Mouse (Mus musculus) ES-Bruce4 (cell line): Measurements from ENCODE around the gene Gpc6. TPM values are rescaled to one million over a fixed set of nuclear protein-coding genes. Genes with fewer than 3 reads are reported as not detected.

Experiments
- H3K27ac ChIP-seq: 2 replicates; pipeline ENCODE4 v1.5.1; 2012; ENCODE audit warnings: low read length, inconsistent platforms; ENCODE audit not compliant: insufficient read depth
- H3K27me3 ChIP-seq: 2 replicates; pipeline ENCODE4 v1.6.1; 2012; ENCODE audit warnings: mild to moderate bottlenecking, low read length, inconsistent platforms; ENCODE audit not compliant: control insufficient read depth, poor library complexity, insufficient read depth, severe bottlenecking
- H3K36me3 ChIP-seq: 2 replicates; pipeline ENCODE4 v1.6.1; 2012; ENCODE audit warnings: inconsistent platforms, mild to moderate bottlenecking, low read length, moderate library complexity; ENCODE audit not compliant: control insufficient read depth, poor library complexity, insufficient read depth, severe bottlenecking
- H3K4me1 ChIP-seq: one replicate; pipeline ENCODE4 v1.8.1; 2011; ENCODE audit warnings: low read length; ENCODE audit not compliant: control insufficient read depth, insufficient read depth
- H3K4me3 ChIP-seq: 2 replicates; pipeline ENCODE4 v1.5.1; 2011; ENCODE audit warnings: low read depth, mild to moderate bottlenecking, low read length
- H3K9ac ChIP-seq: 2 replicates; pipeline ENCODE4 v1.6.1; 2012; ENCODE audit warnings: low read depth, mild to moderate bottlenecking, inconsistent platforms; ENCODE audit not compliant: poor library complexity, severe bottlenecking
- H3K9me3 ChIP-seq: replicated peaks from 2 replicates; pipeline ENCODE4 v1.6.1; 2012; ENCODE audit warnings: mild to moderate bottlenecking, low read length, inconsistent platforms; ENCODE audit not compliant: control insufficient read depth, poor library complexity, insufficient read depth, severe bottlenecking
- CTCF ChIP-seq: IDR thresholded peaks from one replicate; pipeline ENCODE4 v1.8.1; 2011; ENCODE audit warnings: low read depth, low read length
- EP300 ChIP-seq: IDR thresholded peaks from 2 replicates; pipeline ENCODE4 v1.6.1; 2011; ENCODE audit warnings: low read depth, low read length; ENCODE audit not compliant: insufficient read depth
- POLR2A ChIP-seq: IDR thresholded peaks from one replicate; pipeline ENCODE4 v1.8.1; 2011; ENCODE audit warnings: low read length; ENCODE audit not compliant: insufficient read depth
- polyA plus RNA-seq: library from polyadenylated mRNA; stranded (reverse); fragments of >200 nt; gene quantifications from 2 replicates; pipeline ENCODE4 v1.2.4, GENCODE M21; 2011; ENCODE audit warnings: low read depth; ENCODE audit not compliant: missing spikeins, insufficient read depth, insufficient read length

Gene Gpc6
- polyA plus RNA-seq, 1 experiment = 4.7 TPM

DNA sequence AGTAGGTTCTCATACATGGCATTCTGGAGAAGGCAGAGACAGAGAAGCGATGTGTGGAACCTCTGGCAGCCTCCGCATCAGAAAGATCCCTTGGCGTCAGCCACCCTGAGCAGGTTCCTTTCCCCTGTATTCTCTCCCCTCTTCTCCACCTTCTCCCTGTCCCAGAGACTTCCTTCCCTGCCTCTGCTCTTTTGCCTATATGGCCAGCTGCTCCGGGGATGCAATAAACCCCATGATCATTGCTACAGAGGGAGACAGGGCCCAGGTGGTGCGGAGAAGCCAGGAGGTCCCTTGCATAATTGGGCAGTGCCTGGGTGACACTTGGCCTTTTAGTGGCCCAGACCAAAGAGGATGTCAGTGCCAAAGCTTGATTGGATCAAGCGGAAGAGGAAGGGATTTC lies 910.4 kb downstream of the Gpc6 start:
- H3K4me3 ChIP-seq = no peak overlapping the region
- H3K36me3 ChIP-seq = no peaks in the 10 kb centered on the region
- peaks cover 5% of the 10 kb centered on the region for H3K9me3 ChIP-seq
- H3K27ac ChIP-seq = no peak overlapping the region
- no peak for TF ChIP-seq EP300
- TF ChIP-seq POLR2A = no peak
- TF ChIP-seq CTCF = no peak
- H3K4me1 ChIP-seq = no peaks in the 10 kb centered on the region
- H3K27me3 ChIP-seq = no peaks in the 10 kb centered on the region; the same call in 1 of the 2 replicates
- H3K9ac ChIP-seq = no peak overlapping the region

DNA sequence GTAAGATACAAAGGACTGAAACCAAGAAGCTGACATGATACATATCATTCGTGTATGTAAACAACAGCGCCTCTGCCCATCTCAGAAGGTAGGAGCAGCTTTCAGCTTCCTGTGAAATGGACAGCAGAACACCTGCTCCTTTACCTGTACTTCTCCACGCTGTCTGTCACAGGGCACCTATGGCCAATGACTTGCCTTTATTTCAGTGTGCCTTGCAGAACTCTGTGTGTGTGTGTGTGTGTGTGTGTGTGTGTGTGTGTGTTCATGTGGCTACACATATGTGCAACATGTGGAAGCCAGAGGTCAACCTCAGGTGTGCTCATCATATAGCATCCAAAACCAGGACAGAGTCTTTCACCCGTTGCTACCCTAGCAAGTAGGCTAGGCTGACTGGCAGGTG lies 911.9 kb downstream of the Gpc6 start:
- no peak overlapping the region for H3K9ac ChIP-seq
- no peaks in the 10 kb centered on the region for H3K36me3 ChIP-seq
- TF ChIP-seq CTCF (no peak), EP300 (no peak), POLR2A (no peak)
- H3K9me3 ChIP-seq = peaks cover 5% of the 10 kb centered on the region
- no peaks in the 10 kb centered on the region for H3K4me1 ChIP-seq
- H3K27ac ChIP-seq = no peak overlapping the region
- no peak overlapping the region for H3K4me3 ChIP-seq
- no peaks in the 10 kb centered on the region; the same call in 1 of the 2 replicates for H3K27me3 ChIP-seq

DNA sequence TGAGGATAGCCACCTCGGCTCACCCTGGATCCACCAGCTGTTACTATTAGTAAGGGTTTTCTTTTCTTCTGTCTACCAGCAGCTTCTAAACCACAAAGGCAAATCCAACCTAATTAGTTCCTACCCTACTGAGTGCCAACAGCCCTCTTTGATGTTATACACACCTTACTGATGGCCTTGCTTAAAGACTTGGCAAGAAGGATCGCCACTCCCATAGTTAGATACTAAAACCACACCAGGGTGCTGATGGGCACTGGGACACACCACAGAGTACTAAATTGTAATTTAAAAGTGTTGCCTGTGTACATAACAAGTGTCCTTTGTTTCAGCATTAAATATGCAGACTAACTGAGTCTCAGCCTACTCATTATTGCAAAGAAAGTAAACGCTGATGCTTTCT lies 912.6 kb downstream of the Gpc6 start:
- Histone ChIP-seq H3K4me1 (no peaks in the 10 kb centered on the region), H3K27ac (no peak overlapping the region), H3K9ac (no peak overlapping the region), H3K9me3 (peaks cover 5% of the 10 kb centered on the region), H3K4me3 (no peak overlapping the region), H3K36me3 (no peaks in the 10 kb centered on the region), H3K27me3 (no peaks in the 10 kb centered on the region; the same call in 1 of the 2 replicates)
- TF ChIP-seq EP300 (no peak), POLR2A (no peak), CTCF (no peak)

DNA sequence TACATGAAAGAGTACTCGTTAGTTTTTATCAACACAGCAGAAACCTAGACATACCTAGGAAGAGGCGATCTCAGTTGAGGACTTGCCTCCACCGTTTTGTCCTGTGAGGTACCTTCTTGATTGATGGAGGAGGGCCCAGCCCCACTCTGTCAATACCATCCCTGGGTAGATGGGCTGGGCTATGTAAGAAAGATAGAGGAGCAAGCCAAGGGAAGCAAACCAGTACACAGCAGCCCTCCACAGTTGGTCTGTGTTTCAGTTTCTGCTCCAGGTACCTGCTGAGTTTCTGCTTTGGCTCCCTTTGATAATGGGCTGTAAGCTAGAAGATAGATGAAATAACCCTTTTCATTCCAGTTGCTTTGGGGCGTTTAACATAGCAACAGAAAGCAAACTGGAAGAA lies 916.1 kb downstream of the Gpc6 start:
- Histone ChIP-seq H3K27me3 (no peaks in the 10 kb centered on the region), H3K27ac (no peak overlapping the region), H3K9me3 (no peaks in the 10 kb centered on the region), H3K9ac (no peak overlapping the region), H3K4me1 (no peaks in the 10 kb centered on the region), H3K4me3 (no peak overlapping the region), H3K36me3 (no peaks in the 10 kb centered on the region)
- TF ChIP-seq POLR2A (no peak), CTCF (no peak), EP300 (no peak)

DNA sequence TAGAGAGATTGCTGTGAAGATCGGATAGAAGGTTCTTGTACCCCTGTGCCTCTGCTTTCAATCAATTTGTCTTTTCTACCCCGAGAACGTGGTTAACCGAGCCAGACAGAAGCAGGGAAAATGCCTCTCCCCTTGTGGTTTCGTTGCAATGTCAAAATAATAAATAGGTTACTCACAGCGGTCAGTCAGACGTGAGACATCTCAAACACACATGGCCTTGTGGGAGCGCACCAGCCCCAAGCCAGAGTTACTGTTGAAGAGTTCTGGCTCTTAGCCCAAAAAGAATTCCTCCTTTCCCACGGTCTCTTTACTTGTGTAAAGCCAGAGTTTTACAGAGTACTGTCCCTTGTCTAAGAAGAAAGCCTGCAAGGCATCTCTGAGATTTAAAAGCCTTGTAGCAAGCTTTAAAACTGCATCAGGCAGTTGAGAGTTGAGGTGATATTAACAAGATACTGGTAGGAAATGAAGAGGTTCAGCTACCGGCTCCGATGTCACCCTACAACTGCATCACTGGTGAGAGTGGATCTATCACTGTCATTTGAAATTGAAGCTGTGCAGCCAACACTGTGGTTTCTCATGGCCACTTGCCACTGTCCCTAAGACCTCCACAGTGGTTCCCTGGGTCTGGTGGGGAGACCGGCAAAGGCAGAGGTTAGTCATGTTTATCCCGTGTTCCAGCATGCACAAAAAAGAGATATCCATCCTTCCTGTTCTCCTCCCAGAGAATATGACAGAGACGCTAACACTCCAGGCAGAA lies 916.9 kb downstream of the Gpc6 start:
- Histone ChIP-seq H3K9me3 (no peaks in the 10 kb centered on the region), H3K9ac (no peak overlapping the region), H3K27ac (no peak overlapping the region), H3K4me3 (no peak overlapping the region), H3K27me3 (no peaks in the 10 kb centered on the region), H3K4me1 (no peaks in the 10 kb centered on the region), H3K36me3 (no peaks in the 10 kb centered on the region)
- TF ChIP-seq CTCF = no peak
- no peak for TF ChIP-seq POLR2A
- TF ChIP-seq EP300 = no peak

DNA sequence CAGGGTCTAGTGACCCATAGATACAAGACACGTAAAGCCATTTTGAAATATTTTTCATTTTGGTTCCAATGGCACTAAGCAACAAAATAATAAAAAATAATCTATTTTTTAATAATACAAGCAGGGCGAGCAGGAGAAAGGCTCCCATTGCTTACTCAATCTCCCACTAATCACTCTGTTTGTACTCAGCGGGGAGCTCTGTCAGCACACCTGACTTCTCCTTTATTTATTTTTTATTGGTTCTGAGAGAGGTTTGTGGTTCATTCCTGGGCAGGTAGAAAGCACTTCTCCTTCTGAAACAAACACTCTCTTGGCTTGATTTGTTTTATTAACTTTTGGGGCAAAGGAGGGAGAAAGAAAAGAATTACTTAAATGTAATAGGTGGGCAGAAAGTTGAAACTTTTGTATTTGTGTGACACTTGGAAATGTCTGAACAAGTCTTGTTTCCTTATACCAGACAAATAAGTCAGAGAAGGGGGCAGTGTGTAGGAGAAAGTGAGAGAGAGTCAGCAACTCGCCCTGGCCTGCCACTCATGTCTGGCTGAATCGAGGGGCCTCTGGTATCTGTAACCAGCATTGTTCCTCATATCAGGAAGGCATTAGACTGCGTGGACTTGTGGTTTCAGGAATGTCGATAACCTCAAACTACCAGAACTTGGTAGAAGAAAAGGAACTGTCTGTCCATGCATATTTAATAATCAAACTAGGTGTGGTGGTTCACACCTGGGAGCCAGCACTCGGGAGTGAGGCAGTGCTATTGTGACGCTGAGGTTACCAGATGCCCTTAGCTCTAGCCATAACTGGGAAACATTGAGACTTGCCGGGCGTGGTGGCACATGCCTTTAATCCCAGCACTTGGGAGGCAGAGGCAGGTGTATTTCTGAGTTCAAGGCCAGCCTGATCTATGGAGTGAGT lies 924.7 kb downstream of the Gpc6 start:
- H3K36me3 ChIP-seq = no peaks in the 10 kb centered on the region
- TF ChIP-seq EP300 (no peak), POLR2A (no peak), CTCF (no peak)
- H3K9ac ChIP-seq = no peak overlapping the region
- no peaks in the 10 kb centered on the region for H3K4me1 ChIP-seq
- H3K9me3 ChIP-seq = peaks cover 13% of the 10 kb centered on the region
- no peaks in the 10 kb centered on the region for H3K27me3 ChIP-seq
- no peak overlapping the region for H3K27ac ChIP-seq
- no peak overlapping the region for H3K4me3 ChIP-seq
